Mouse (Mus musculus) brain, adult 10 weeks (tissue): Measurements from ENCODE around the gene Rab11b. TPM values are rescaled to one million over a fixed set of nuclear protein-coding genes. Genes with fewer than 3 reads are reported as not detected.

Experiments used
- polyA plus RNA-seq: library from polyadenylated mRNA; stranded (reverse); fragments of 350-450 nt; fragmentation: Illumina TruSeq; extraction: RNeasy Lipid Tissue Mini Kit (QIAGEN cat#74804); gene quantifications from one replicate; pipeline ENCODE4 v1.2.3, GENCODE M21; 2015; ENCODE audit warnings: low read depth, low replicate concordance

The Rab11b gene
- polyA plus RNA-seq = 275 TPM

GRCm38 (mm10) chr17:33760255-33761165 is at the start of gene Rab11b:
Gene Rab11b, minus strand, starts transcription at chr17:33760530.

DNA sequence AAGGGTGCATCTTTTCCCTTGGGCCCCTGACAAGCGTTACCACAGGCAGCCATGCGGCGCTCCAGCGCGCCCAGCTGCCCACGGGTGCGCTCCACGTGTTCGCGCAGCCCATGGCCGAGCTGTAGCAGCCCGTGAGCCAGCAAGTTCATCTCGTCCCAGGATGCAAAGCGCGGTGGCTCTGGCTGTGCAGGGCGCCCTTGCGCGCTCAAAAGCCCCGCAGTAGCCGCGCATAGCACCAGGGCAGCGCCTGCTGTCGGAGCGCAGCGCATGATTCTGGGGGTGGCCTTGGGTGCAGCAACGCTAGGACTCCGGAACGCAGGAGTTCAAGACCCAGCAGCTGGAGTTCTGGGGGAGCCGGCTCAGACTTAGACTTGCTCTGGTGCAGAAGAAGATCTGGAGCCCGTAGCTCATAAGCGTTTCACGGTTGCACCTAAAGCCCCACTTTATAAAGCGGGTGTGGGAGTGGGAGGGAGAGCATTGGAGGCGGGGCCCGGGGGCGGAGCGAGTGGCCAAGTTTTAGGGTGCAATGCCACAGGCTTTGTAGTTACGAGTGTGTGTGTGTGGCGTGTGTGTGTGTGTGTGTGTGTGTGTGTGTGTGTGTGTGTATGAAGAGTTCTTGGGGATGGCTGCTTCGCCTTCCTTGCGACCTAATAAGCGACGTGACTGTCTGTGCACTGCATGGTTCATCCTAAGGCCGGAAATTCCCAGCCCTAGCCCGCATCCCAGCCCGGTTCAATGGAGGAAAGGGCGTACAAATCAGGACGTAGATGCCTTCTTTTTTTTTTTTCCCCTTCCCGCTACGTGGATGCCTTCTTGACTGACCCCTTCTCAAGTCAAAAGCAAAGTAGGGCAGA is 21.0 kb upstream of the Rab11b start, which contains the start of gene Angptl4:
Angptl4 (minus strand) TSS at position 707 of the 854 bp plus-strand sequence.

DNA sequence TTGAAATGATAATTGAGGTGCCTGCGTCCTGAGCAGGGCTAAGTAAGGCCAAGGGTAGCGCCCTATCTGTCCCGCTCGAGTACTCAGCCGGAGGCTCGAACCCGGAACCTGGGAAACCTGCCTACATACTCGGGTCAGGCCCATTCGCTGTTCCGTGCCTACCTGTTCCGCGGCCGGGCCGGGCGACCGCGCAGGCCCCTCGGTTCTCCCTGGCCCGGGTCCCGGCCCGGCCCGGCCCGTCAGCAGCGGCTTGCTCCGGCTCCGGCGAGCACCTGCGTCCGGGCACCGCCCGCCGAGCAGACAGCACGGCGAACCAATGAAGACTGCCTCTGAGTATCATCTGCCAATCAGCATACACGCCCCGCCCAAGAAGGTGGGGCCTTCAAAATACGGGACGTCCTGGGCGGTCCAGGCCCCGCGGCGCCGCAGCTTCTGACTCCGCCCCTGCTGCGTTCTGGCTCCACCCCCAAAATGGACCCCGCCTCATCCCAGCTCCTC is 41.9 kb downstream of the Rab11b start, which contains the start of gene March2:
March2 (minus strand) TSS at position 287 of the 498 bp plus-strand sequence.

Other genes with a start within 250 kb of the Rab11b start
- gene Adamts10, start 236.3 kb downstream of the Rab11b start, polyA plus RNA-seq = 24.4 TPM
- gene Myo1f, start 204.8 kb downstream of the Rab11b start, polyA plus RNA-seq = 3.2 TPM
- 36.4 TPM for gene Zfp414, start 131.4 kb downstream of the Rab11b start, polyA plus RNA-seq
- gene Pram1, start 122.5 kb downstream of the Rab11b start, polyA plus RNA-seq = not detected
- gene Hnrnpm, start 73.7 kb downstream of the Rab11b start, polyA plus RNA-seq = 103 TPM
- 123 TPM for gene March2, start 41.9 kb downstream of the Rab11b start, polyA plus RNA-seq
- gene Angptl4, start 21.3 kb upstream of the Rab11b start, polyA plus RNA-seq = 4.1 TPM
- 37.8 TPM for gene Kank3, start 50.0 kb upstream of the Rab11b start, polyA plus RNA-seq
- gene Rps28, start 64.0 kb upstream of the Rab11b start, polyA plus RNA-seq = 822 TPM
- 455 TPM for gene Ndufa7, start 64.0 kb upstream of the Rab11b start, polyA plus RNA-seq
- gene Cd320, start 82.6 kb upstream of the Rab11b start, polyA plus RNA-seq = 25.9 TPM
- gene Gm7029, start 113.3 kb upstream of the Rab11b start, polyA plus RNA-seq = not detected
- gene Kifc1, start 130.1 kb upstream of the Rab11b start, polyA plus RNA-seq = 1.2 TPM
- gene Platr17, start 144.6 kb upstream of the Rab11b start, polyA plus RNA-seq = 1.1 TPM
- gene Daxx, start 148.9 kb upstream of the Rab11b start, polyA plus RNA-seq = 20.5 TPM
- gene Tapbp, start 155.4 kb upstream of the Rab11b start, polyA plus RNA-seq = 19.5 TPM
- gene Zbtb22, start 155.4 kb upstream of the Rab11b start, polyA plus RNA-seq = 25.3 TPM
- gene Rgl2, start 169.0 kb upstream of the Rab11b start, polyA plus RNA-seq = 73.9 TPM
- 145 TPM for gene Pfdn6, start 179.8 kb upstream of the Rab11b start, polyA plus RNA-seq
- 10.6 TPM for gene Wdr46, start 180.1 kb upstream of the Rab11b start, polyA plus RNA-seq
- 6.7 TPM for gene B3galt4, start 191.0 kb upstream of the Rab11b start, polyA plus RNA-seq
- gene Vps52, start 195.3 kb upstream of the Rab11b start, polyA plus RNA-seq = 65.0 TPM
- 1,085 TPM for gene Rps18, start 195.5 kb upstream of the Rab11b start, polyA plus RNA-seq
- 54.0 TPM for gene H2-K1, start 239.8 kb upstream of the Rab11b start, polyA plus RNA-seq